Mouse (Mus musculus) CH12.LX (cell line): ENCODE measurements around the gene Ror2. TPM values are rescaled to one million over a fixed set of nuclear protein-coding genes. Genes with fewer than 3 reads are reported as not detected.

ENCODE experiments used
- DNase-seq: peaks from one replicate; pipeline ENCODE4 v3.0.0-alpha.2; 2013; ENCODE audit errors: extremely low read depth
- H3K27ac ChIP-seq: 2 replicates; pipeline ENCODE4 v1.5.1; 2012; ENCODE audit warnings: low read depth, mild to moderate bottlenecking, control low read depth, moderate library complexity; ENCODE audit not compliant: insufficient read depth
- H3K27me3 ChIP-seq: replicated peaks from 2 replicates; pipeline ENCODE3; 2012; ENCODE audit warnings: inconsistent platforms
- H3K36me3 ChIP-seq, 2 experiments: replicated peaks in 1 of 2; 2 replicates each; pipeline versions ENCODE3 to v1.6.1; 2012; ENCODE audit warnings: inconsistent platforms in 1 of 2, low read length in 1 of 2, mild to moderate bottlenecking in 1 of 2, mixed read lengths in 1 of 2, moderate library complexity in 1 of 2; ENCODE audit not compliant: control insufficient read depth in 1 of 2, insufficient read depth in 1 of 2
- H3K4me1 ChIP-seq, 2 experiments: 2 replicates each; pipeline ENCODE4 v1.6.1; 2012; ENCODE audit warnings: inconsistent platforms in 1 of 2, moderate library complexity in 1 of 2; ENCODE audit not compliant: insufficient read depth in 2 of 2, control insufficient read depth in 1 of 2
- H3K4me2 ChIP-seq: 2 replicates; pipeline ENCODE4 v1.6.1; 2012; ENCODE audit warnings: low read depth, mild to moderate bottlenecking, control low read depth; ENCODE audit not compliant: poor library complexity, insufficient read depth, severe bottlenecking
- H3K4me3 ChIP-seq, 3 experiments: fragments of 150-350 bp in 1 of 3; sonication (generic) in 1 of 3; replicated peaks in 1 of 3; 2 replicates each; pipeline versions ENCODE3 to v1.5.1; 2011 to 2012; ENCODE audit warnings: low read depth in 2 of 3, low read length in 2 of 3, mild to moderate bottlenecking in 2 of 3, moderate library complexity in 2 of 3, control low read depth in 1 of 3, improper control_type of control experiment in 1 of 3, inconsistent platforms in 1 of 3, mixed read lengths in 1 of 3; ENCODE audit not compliant: poor library complexity in 1 of 3
- H3K79me2 ChIP-seq: replicated peaks from 2 replicates; pipeline ENCODE4 v1.6.1; 2012; ENCODE audit warnings: mild to moderate bottlenecking, moderate library complexity; ENCODE audit not compliant: control insufficient read depth, poor library complexity, insufficient read depth, severe bottlenecking; ENCODE audit errors: extremely low read depth
- H3K9ac ChIP-seq: 2 replicates; pipeline ENCODE4 v1.6.1; 2012; ENCODE audit warnings: low read depth, mild to moderate bottlenecking, control low read depth, moderate library complexity; ENCODE audit not compliant: insufficient read depth
- H3K9me3 ChIP-seq: replicated peaks from 2 replicates; pipeline ENCODE3; 2012; ENCODE audit warnings: low read length, inconsistent platforms, mixed read lengths
- CHD1 ChIP-seq: IDR thresholded peaks from 2 replicates; pipeline ENCODE4 v1.6.1; 2012; ENCODE audit warnings: low read depth, low read length, improper control_type of control experiment, inconsistent platforms
- CHD2 ChIP-seq: IDR thresholded peaks from 2 replicates; pipeline ENCODE4 v1.6.1; 2011; ENCODE audit warnings: low read length, improper control_type of control experiment
- E2F4 ChIP-seq: IDR thresholded peaks from 2 replicates; pipeline ENCODE4 v1.6.1; 2011; ENCODE audit warnings: low read depth, low read length, improper control_type of control experiment; ENCODE audit not compliant: insufficient replicate concordance
- JUN ChIP-seq: IDR thresholded peaks from 2 replicates; pipeline ENCODE4 v1.6.1; 2011; ENCODE audit warnings: low read depth, mild to moderate bottlenecking, low read length, improper control_type of control experiment, moderate library complexity; ENCODE audit not compliant: insufficient read depth
- JUND ChIP-seq: conservative IDR thresholded peaks from 2 replicates; pipeline ENCODE4 v1.6.1; 2011; ENCODE audit warnings: low read depth, low read length, improper control_type of control experiment
- KAT2A ChIP-seq: IDR thresholded peaks from 2 replicates; pipeline ENCODE4 v1.6.1; 2012; ENCODE audit warnings: low read length, improper control_type of control experiment, inconsistent platforms; ENCODE audit not compliant: insufficient replicate concordance
- MEF2A ChIP-seq: IDR thresholded peaks from 2 replicates; pipeline ENCODE4 v1.6.1; 2014; ENCODE audit warnings: low read depth, mild to moderate bottlenecking, inconsistent platforms, low read length, improper control_type of control experiment, borderline replicate concordance
- NRF1 ChIP-seq: IDR thresholded peaks from 2 replicates; pipeline ENCODE4 v1.6.1; 2014; ENCODE audit warnings: low read depth, mild to moderate bottlenecking, inconsistent platforms, low read length, improper control_type of control experiment, moderate library complexity
- POLR2A ChIP-seq: IDR thresholded peaks from 2 replicates; pipeline ENCODE4 v1.6.1; 2011; ENCODE audit warnings: low read depth, mild to moderate bottlenecking, improper control_type of control experiment, low read length
- POLR2AphosphoS2 ChIP-seq: IDR thresholded peaks from 2 replicates; pipeline ENCODE4 v1.6.1; 2011; ENCODE audit warnings: low read depth, low read length, improper control_type of control experiment
- TBP ChIP-seq: conservative IDR thresholded peaks from 2 replicates; pipeline ENCODE4 v1.6.1; 2011; ENCODE audit warnings: low read depth, low read length, improper control_type of control experiment
- ZC3H11A ChIP-seq: IDR thresholded peaks from 2 replicates; pipeline ENCODE4 v1.6.1; 2012; ENCODE audit warnings: low read depth, mild to moderate bottlenecking, inconsistent platforms, low read length, improper control_type of control experiment
- ZMIZ1 ChIP-seq: IDR thresholded peaks from 2 replicates; pipeline ENCODE4 v1.6.1; 2012; ENCODE audit warnings: low read depth, mild to moderate bottlenecking, inconsistent platforms, low read length, improper control_type of control experiment
- ZNF384 ChIP-seq: IDR thresholded peaks from 2 replicates; pipeline ENCODE4 v1.6.1; 2012; ENCODE audit warnings: low read depth, low read length, improper control_type of control experiment, inconsistent platforms
- dilution Hi-C: fragments of 300-500 bp; cut with MboI; formaldehyde crosslinking; loops from 2 replicates; pipeline ENCODE4 v1.14.3; 2020; ENCODE audit warnings: low sequenced_read_pairs; ENCODE audit not compliant: extremely low pct_unique_long_range_greater_than_20kb, extremely low pct_ligation_motif_present
- in situ Hi-C: fragments of 300-500 bp; cut with MboI; formaldehyde crosslinking; loops from 3 replicates; pipeline ENCODE4 v1.14.3; 2019; ENCODE audit warnings: low sequenced_read_pairs, low pct_ligation_motif_present, low pct_unique_long_range_greater_than_20kb, mixed read lengths
- polyA plus RNA-seq: library from polyadenylated mRNA; unstranded; fragments of >175 nt; gene quantifications from 2 replicates; pipeline ENCODE4 v1.2.1, GENCODE M21; 2012; ENCODE audit warnings: low read depth; ENCODE audit not compliant: insufficient read length
- total RNA-seq, 2 experiments: library from RNA; depleted of rRNA; stranded (reverse); fragments of 300-350 nt in 1 of 2; fragments of >200 nt in 1 of 2; gene quantifications; 2 replicates each; pipeline ENCODE4 v1.2.3; 2012 to 2014

Ror2 gene
- total and polyA plus RNA-seq, 3 experiments, result 0.13 to 0.63 (median 0.16) TPM

GRCm38 (mm10) chr13:53205128-53205911 lies 80.6 kb downstream of the Ror2 start:
- dilution Hi-C loops, result no loop called here
- H3K4me1 ChIP-seq, result no peaks in the 10 kb centered on the region

GRCm38 (mm10) chr13:53202439-53202830 lies 83.5 kb downstream of the Ror2 start:
- no peaks in the 10 kb centered on the region for H3K9me3 ChIP-seq
- no peak overlapping the region for H3K9ac ChIP-seq
- no peaks in the 10 kb centered on the region for H3K79me2 ChIP-seq
- DNase-seq, result no peak
- peaks cover 7 to 13% of the 10 kb centered on the region in 2 experiments for H3K4me1 ChIP-seq
- in situ Hi-C loops, result no loop called here
- H3K4me2 ChIP-seq, result no peak overlapping the region
- H3K4me3 ChIP-seq, result no peak overlapping the region
- no peaks in the 10 kb centered on the region for H3K36me3 ChIP-seq
- TF ChIP-seq ZNF384, result no peak
- TF ChIP-seq, all 38 proteins: peak for 0
- dilution Hi-C loops, result no loop called here
- no peak overlapping the region for H3K27ac ChIP-seq
- peaks cover 2% of the 10 kb centered on the region for H3K27me3 ChIP-seq

More at GRCm38 (mm10) chr13:53205128-53205911, 80.6 kb downstream of the Ror2 start:
- Histone ChIP-seq H3K27ac (no peak overlapping the region), H3K9ac (no peak overlapping the region), H3K27me3 (peaks cover 2% of the 10 kb centered on the region)
- no peak for DNase-seq
- no peak for TF ChIP-seq CHD1
- TF ChIP-seq POLR2AphosphoS2, result no peak
- no peak for TF ChIP-seq KAT2A
- no peak for TF ChIP-seq POLR2A
- no peak for TF ChIP-seq ZNF384
- no peak for TF ChIP-seq ZMIZ1
- no peak for TF ChIP-seq NRF1
- no peak for TF ChIP-seq CHD2
- TF ChIP-seq E2F4, result no peak
- TF ChIP-seq ZC3H11A, result no peak
- TF ChIP-seq TBP, result no peak
- no peak for TF ChIP-seq JUND
- no peak for TF ChIP-seq JUN
- no peak for TF ChIP-seq MEF2A
- TF ChIP-seq, all 38 proteins: peak for 0
- H3K9me3 ChIP-seq, result no peaks in the 10 kb centered on the region
- H3K36me3 ChIP-seq, result no peaks in the 10 kb centered on the region
- in situ Hi-C loops, result no loop called here
- no peak overlapping the region for H3K4me2 ChIP-seq
- H3K4me3 ChIP-seq, result no peak overlapping the region
- H3K79me2 ChIP-seq, result no peaks in the 10 kb centered on the region
